Mouse (Mus musculus) embryonic fibroblast, embryonic 13.5 days (primary cell): ENCODE results near the gene Rtn4r.

Source experiments
- CTCF ChIP-seq: IDR thresholded peaks from 2 replicates; pipeline ENCODE4 v1.5.1; 2011; ENCODE audit warnings: mild to moderate bottlenecking, control low read depth, low read length, moderate library complexity, borderline replicate concordance; ENCODE audit not compliant: insufficient read depth
- POLR2A ChIP-seq: IDR thresholded peaks from 2 replicates; pipeline ENCODE4 v1.6.1; 2011; ENCODE audit warnings: low read depth, mild to moderate bottlenecking, control low read depth, low read length, moderate library complexity

GRCm38 (mm10) chr16:18127871-18128563 is 575 bp downstream of the Rtn4r start:
- TF ChIP-seq POLR2A (no peak), CTCF (no peak)
